Mouse (Mus musculus): ENCODE measurements at regions not wholly inside any gene's neighbourhood (a gene's known extent, or its start where the extent isn't known, plus 50 kb on each side); places are given as distances from the start of the nearest gene placed in this dataset.

DNA sequence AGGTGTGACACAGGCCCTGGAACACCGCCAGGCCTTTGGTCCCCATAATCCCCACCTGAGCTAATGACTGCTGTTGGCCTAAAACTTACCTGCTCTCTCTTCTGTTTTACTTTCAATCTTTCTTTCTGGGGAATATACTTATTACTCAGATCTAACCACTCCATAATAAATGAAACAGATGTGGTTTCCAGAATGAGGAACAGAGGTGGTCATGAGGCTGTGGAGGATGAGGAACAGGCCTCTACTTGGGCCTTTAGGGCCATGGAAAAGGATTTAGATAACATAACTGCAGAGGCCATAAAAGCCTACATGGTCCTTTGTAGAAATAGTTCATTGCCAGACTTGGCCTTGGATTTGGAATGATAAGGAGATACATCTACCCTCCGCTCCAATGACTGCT lies 74.1 kb downstream of the B3gnt5 start:
- no peak for DNase-seq (ENCODE audit: low spot score in 2 of 2)

DNA sequence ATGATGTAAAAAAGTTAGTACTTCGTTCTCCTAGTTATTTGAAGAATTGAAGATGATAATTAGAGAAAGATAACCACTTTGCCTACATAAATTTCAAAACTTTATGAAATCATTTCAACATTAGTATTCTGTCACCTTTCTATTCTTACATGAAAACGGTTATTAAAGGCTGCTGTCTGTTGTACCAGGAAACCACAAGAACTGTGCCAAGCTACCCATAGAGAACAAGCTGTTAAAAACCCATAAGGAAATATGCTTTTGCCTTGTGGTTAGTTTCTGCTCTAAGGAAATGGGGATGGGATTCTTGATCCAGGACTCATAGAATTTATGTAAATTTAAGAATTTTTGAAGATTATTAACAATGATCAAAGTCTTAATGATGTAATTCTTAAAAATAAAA lies 74.7 kb downstream of the B3gnt5 start:
- DNase-seq (ENCODE audit: low spot score in 2 of 2) = no peak

DNA sequence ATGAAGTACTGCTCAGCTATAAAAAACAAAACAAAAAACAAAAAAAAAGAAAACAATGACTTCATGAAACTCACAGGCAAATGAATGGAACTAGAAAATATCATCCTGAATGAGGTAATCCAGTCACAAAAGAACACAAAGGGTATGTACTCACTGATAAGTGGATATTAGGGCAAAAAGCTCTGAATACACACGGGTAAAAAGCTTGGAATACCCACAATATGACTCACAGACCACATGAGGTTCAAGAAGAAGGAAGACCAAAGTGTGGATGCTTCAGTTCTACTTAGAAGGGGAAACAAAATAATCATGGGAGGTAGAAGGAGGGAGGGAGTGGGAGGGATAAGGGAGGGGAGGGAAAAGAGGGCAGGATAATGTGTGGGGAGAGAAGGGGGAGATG lies 79.8 kb downstream of the B3gnt5 start:
- no peak for DNase-seq (ENCODE audit: low spot score in 2 of 2)

DNA sequence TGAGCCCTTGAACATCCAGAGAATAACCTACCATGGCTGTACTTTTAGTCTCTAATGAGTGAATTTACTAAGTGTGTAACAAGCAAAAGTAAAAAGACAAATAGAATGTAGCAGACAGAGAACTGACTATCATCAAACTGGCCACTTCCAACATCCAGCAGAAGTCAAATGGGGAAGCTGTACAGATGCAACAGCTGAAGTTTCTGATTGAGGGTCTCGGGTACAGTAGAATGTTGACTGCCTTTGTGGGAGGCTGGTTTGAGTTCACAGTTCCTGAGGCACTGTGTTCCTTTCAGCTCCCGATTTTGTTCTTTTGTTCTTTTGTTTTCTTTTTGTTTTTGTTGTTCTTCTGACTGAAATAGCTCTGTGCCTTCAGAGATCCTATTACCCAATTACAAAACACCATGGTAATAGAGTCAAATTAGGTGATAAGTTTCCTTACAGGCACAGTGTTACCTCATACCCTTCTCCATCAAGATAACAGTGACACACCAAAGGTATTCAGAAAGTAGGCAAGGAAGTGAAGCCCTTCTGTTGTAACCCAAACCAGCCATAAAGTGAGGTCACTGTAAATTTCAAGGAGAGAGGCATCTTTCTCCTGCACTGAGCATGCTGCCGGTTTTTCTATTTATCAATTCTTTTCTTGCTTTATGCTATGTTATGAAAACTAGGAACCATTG lies 82.5 kb downstream of the B3gnt5 start:
- no peak for DNase-seq (ENCODE audit: low spot score in 2 of 2)

DNA sequence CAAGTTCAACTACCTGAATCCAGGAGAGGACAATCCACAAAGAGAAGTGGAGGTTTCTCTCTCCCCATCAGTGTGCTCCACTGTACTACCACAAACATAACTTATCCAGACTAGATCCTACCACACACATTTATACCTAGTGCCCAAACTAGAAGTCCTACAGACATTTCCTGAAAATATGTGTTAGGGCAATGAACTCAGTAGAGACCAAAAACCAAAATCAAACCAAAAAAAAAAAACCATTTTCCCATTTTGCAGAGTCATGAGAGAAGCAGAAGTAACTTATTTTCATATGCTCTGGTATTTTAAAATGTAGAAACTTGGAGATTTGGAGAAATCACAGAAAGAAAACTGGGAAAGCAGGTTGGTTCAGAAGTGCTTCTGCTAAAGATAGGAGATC lies 83.7 kb downstream of the B3gnt5 start:
- DNase-seq (ENCODE audit: low spot score in 2 of 2) = no peak

DNA sequence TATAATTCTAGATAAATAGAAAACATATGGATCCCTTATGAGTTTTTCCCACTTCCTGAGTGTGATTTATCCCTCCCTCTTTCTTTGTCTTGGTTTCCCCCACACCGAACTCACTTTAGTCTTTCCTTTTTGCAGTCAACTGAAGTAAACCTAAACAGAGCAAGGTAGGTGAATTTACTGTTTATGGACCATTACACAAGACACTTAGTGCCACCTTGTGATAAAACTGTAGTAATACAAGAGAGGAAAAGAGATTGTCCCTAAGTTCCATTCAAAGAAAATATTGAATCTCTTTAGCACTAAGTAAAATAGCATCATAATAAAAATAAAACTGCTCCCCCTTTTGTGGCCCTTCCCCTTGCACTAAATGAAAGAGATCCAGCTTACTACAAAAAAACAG lies 88.4 kb downstream of the B3gnt5 start:
- no peak for DNase-seq (ENCODE audit: low spot score in 2 of 2)

DNA sequence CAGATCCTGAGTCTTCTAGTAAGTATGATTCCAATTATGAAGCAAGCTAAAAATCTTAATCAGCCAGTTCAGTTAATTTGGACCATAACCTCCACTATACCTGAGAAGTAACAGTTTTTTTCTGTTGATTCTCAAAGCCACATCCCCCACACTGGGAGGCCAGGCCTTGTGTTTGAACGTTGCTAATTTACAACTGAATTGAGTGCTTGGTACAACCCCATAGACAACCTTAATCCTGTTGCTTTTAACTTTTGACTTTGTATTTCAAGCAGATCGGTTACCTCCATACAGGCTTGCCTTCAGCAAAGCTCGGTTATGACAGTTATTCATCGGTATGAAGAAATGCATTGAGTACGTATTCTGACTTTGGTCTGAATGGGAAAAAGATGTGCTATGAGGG lies 105.3 kb downstream of the B3gnt5 start:
- DNase-seq (ENCODE audit: low spot score in 2 of 2) = no peak

DNA sequence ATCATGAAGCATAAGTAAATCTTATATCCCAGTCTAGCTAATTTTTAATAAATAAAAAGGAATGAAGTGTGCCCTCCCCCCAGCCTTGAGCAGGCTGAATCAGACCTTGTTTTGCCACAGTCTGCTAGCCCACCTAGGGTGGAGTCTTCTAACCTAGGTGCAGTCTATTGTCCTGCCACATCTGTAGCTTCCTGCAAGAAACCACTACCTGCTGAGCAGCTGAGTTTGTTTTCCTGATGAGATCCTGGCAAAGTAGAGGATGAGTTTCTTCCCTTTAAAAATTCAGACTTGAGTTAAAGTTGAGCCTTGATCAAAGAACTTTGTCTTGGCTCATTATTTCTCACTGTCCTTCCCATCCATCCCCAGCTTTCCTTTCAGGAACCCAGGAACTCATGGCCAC lies 105.9 kb downstream of the B3gnt5 start:
- DNase-seq (ENCODE audit: low spot score in 2 of 2) = no peak

DNA sequence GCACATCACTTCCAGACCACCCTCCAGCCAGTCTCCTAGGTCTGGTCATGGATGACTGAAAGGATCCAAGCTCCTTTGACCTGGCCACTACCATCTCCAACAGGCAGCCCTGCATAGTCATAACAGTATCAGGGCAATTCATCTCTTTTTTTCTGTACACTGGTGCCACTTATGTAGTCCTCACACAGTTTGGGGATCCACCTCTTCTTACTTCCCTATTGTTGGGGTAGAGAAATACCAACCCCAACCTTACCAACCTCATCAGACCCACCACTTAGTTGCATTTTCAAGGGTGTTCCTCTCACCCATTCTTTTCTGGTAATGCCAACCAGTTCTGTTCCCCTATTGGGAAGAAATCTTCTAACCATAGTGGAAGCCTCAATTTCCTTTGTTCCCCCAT lies 109.4 kb downstream of the B3gnt5 start:
- no peak for DNase-seq (ENCODE audit: low spot score in 2 of 2)

DNA sequence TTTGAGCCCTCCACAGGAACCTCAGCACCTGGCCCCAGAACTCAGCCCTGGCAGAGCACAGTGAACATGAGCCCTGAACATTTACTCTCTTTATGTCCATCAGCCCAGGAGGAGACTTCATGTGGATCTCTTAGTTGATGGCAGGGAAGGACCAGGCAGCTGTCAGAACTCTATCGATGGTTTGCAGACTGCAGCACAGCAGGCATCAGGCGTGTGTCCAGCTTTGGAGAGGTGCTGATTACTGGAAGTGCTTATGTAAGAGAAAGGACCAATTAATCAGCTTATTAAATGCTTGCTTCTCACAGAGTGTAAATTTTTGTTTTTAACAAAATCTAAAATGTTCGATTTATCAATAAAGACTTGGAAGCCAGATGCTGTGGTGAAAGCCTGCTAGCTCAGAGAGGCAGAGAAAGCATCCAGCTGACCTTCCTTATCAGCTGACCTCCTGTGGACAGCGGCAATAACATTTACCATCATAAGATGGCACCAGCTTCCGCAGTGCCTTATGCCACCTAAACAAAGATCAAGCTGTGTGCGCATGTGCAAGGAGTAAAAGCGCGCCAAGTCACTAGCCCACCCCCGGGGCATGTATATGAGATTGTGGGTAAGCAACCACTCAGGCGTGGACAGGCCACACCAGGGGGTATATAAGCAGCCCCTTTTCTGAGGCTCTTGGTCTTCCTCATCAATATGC lies 105.8 kb downstream of the Klhl6 start:
- DNase-seq (ENCODE audit: low spot score in 2 of 2) = no peak

DNA sequence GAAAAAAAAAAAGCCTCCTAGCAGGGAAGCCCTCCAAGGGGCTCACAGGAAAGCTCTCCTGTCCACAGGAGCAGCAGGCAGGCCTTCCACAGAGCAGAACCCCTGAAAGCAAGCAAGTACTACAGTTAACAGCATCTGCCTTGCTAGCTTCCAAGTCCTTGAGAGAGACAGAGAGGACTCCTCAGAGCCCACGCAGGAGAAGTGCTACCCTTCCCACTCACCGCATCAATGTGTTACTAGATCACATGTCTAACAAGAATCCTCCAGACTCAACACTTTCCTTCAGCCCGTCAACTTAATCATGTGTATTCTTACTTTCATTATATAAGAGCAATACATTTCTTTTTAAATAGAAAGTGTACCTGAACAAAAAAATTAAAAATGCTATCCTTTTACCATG lies 99.9 kb downstream of the Klhl6 start:
- no peak for DNase-seq (ENCODE audit: low spot score in 2 of 2)

DNA sequence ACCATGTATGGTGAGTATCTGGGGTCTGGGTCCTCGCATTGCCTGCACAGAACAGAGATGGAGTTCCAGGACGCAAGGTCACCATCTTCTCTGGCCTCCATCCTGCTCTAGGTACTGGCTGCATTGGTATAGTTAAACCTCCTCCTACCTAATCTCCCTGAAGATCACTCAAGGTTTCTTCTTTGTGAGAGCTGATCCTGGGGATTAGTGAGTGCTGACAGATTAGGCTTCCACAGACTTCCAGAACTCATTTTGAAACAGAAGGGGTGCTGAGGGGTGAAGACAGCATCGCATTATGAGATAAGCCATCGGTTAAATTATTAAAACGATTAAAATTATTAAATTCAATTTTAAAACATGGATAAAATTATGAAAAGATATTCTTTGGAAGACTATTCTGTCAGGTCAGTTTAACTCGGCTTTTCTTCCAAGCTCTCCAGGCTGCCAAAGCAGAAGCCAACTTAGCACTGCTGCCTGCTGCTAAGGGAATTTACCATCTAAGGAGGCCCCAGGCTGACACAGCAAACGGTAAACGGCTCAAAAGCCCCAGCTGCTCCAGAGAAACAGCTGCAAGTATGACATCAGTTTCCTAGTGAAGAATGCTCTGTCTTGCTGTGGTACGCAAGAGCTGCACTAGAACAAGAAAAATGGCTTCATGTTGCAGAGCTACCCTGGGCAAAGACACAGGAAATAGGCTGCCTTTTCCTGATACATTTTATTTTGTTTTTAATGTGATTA lies 98.9 kb downstream of the Klhl6 start:
- peak in 1 of 2 experiments; percentile 14 for DNase-seq (ENCODE audit: low spot score in 2 of 2)

DNA sequence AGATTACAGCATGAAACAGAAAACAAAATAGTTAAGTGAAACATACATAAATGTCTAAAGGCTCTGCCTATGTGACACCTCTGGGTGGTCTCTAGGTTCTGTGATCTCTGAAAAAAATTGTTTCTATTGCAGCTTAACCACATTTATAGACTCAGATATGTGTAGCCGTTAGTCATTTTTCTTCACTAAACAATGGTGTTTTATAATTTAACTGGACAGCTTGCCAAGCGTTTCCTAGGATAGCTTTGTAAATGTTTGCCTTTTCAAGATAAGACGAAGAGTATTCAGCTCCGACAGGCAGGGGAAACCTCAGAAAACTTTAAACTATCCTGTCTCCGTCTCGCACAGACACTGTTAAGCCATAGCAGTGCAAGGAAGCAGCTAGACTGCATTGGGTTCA lies 98.3 kb downstream of the Klhl6 start:
- no peak for DNase-seq (ENCODE audit: low spot score in 2 of 2)

DNA sequence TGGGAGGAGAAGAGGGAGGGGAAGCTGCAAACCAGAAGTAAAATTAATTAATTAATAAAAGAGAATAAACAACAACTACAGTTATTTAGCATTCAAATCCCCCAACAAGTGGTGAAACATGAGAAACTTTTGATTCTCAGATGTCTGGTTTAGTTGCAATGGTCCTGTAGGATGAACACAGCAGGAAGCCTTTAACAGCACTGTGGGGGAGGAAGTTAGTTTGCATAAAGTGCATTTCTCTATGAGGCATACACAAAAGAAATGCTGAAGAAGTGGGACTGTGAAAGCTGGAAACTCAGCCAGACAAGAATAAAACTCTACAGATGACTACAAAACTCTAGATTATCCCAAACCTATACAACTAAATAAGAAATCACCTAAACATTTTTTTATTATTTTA lies 96.2 kb downstream of the Klhl6 start:
- DNase-seq (ENCODE audit: low spot score in 2 of 2) = no peak

DNA sequence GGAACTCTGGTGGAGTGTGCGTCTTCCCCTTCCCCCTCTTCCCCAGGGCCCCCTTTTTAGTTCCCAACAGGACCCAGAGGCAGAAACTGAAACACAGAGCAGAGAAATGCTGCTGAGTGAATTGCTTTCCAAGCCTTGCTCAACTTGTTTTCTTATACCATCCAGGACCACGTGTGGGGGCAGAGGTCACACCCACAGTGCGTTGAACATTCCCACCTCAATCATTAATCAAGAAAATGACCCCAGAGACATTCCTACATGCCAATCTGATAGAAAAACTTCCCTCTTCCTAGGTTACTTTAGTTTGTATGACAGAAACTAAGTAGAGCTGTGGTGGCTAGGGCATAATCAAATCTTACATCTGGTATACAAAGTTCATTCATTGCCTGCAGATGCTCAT lies 93.3 kb downstream of the Klhl6 start:
- no peak for DNase-seq (ENCODE audit: low spot score in 2 of 2)

DNA sequence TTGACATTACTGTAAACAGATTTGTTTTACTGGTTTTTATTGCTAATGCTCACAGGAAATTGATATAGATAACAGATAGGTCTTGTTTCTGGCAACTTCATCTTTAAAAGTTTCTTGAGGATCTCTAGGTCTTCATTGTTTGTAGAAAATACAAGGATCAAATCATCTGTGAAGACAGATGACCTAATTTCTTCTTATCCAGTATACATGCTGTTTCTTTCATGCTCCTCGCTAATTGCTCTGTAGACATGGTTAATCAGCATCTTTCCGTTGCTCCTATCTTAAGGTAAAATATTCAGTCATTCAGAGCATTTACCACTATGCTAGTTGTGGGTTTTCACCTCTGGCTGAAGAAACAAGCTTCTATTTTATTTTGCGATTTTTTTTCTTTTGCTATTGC lies 91.4 kb downstream of the Klhl6 start:
- no peak for DNase-seq (ENCODE audit: low spot score in 2 of 2)

DNA sequence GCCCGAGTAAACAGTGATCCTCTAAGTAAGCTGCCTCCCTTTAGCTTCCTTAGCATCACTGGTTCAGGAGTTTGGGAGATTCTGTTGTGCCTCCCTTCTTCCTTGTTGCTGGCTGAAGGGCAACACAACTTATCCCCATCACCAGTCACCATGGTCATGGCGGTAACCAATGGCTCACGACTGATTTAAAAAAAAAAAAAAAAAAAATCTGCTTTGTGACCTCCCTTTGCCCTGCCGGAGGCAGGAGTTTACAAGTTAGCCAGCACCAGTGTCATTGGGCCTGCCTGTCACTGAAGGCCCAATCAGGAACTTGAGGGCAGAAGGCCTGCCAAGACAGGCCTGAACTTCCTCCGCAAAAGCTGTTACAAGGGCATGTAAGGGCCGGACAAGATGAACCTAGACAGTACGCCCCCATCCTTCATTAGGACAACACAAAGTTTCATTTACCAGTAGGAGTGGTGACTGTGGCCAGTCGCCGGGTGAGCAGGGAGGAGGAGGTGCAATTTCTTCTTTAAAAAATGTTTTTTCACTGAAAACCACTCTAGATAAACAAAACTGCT lies 88.3 kb downstream of the Klhl6 start:
- DNase-seq (ENCODE audit: low spot score in 2 of 2) = no peak

Data from spleen, postnatal 10 days (tissue).